Mouse (Mus musculus) cerebellum, adult 9-11 months (tissue): ENCODE data around the gene Atcay.

Experiments used
- DNase-seq: peaks from one replicate; pipeline ENCODE4 v3.0.0; 2022

The Atcay gene

GRCm38 (mm10) chr10:81198230-81198629 lies 32.4 kb downstream of the Atcay start:
- DNase-seq = peak; percentile 67

DNA sequence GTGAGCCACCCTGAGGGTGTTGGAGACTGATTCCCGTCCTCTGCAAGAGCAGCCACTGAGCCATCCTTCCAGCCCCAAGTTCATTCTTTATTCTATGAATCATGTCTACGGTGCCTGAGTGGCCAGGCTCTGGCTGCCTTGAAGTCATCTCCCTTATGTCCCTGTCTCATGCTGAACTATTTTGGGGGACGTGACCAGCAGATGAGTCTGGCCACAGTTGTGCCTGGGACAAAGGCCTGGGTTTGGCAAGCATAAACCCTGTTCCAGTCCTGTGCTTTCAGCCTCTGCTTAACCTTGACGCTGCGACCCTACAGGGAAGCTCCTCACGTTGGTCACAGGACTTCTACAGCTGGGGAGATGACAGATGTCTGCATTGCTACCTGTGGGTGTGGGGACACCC lies 33.3 kb downstream of the Atcay start:
- DNase-seq = no peak

GRCm38 (mm10) chr10:81196470-81197065 lies 34.1 kb downstream of the Atcay start:
- DNase-seq = peak; percentile 40

GRCm38 (mm10) chr10:81195300-81195699 lies 35.3 kb downstream of the Atcay start:
- DNase-seq = peak; percentile 50

- peak; percentile 72 for DNase-seq
These were observed 36.5 kb downstream of the Atcay start for GRCm38 (mm10) chr10:81193991-81194774.

DNA sequence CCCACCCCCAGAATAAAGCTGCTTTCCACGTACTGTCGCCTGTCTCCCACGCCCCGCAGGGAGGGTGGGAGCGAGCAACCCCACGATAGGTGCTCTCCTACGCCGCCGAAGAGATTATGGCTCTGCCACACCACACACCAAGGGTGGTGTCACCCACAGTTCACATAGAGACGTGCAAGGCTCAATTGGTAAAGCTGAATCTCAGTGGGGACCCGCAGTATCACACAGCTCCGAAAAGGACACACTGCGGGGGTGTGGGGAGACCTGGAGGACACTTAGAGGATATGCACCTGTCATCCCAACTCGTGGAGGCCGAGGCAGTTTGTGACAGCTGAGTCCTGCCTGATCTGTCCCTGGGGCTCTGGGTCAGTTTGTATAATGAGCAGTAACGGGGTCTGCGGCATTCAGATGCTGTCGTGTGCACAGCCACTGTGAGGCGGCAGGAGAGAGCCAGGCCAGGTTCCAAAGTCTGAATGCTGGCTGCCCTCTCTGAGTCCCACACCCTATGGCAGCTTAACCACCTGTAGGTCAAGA lies 37.6 kb downstream of the Atcay start:
- DNase-seq = peak; percentile 79

DNA sequence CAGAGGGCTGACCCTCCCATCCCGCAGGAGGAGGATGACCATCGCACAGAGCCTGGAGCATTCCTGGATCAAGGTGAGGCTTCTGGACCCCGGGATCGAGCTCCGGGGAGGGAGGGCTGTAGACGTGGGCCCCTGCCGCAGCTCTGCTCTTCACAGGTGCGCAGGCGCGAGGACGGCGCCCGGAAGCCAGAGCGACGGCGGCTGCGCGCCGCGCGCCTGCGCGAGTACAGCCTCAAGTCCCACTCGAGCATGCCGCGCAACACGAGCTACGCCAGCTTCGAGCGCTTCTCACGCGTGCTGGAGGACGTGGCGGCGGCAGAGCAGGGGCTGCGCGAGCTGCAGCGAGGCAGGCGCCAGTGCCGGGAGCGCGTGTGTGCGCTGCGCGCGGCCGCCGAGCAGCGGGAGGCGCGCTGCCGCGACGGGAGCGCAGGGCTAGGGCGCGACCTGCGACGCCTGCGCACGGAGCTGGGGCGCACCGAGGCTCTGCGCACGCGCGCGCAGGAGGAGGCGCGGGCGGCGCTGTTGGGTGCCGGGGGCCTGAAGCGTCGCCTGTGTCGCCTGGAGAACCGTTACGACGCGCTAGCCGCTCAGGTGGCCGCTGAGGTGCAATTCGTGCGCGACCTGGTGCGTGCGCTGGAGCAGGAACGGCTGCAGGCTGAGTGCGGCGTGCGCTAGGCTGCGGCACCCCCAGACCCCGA lies 38.2 kb downstream of the Atcay start:
- DNase-seq = peak; percentile 91

DNA sequence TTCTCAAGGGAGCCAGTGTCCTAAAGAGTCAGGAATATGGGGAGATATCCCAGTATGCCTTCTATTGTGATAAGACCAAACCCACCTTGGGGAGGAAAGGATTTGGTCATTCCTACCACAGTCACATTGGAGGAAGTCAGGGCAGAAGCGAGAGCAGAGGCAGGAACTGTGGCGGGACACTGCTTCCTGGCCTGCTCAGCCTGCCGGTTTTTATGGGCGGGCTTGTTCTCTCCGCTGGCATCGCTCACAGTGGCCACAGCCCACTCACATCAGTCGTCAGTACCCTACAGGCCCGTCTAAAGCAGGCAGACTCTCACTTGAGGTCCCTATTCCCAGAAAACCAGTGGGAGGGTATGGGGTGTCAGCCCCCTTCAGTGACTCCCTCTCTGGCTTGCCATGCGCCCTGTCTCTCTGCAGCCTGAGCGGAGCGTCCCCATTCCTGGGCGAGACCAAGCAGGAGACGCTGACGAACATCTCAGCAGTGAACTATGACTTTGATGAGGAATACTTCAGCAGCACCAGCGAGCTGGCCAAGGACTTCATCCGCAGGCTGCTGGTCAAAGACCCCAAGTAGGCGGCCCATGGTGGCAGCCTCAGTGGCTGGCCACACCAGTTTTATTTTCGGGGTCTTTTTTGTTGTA lies 39.2 kb downstream of the Atcay start:
- DNase-seq = peak; percentile 66

GRCm38 (mm10) chr10:81190912-81191321 lies 39.7 kb downstream of the Atcay start:
- peak; percentile 66 for DNase-seq

GRCm38 (mm10) chr10:81190236-81190911 lies 40.3 kb downstream of the Atcay start:
- DNase-seq = peak; percentile 70

GRCm38 (mm10) chr10:81189821-81190220 lies 40.8 kb downstream of the Atcay start:
- DNase-seq = no peak

DNA sequence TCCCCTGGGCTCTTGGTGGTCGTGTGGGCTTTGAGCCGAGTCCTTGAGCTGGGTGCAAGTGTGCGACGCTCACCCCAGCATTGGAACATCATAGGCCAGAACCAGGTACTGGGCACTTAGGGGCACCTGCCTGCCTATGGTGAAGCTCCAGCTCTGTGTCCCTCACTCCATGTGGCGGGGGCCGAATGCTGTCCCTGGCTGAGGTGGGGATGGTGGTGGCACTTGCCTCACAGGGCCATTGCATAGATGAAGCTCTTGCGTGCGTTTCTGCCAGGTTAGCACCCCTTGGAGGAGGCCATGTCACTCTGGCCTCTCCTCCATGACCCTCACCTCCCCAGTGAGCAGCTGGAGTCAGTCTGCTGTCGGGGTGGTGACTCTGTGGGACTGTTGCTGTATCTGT lies 43.5 kb downstream of the Atcay start:
- no peak for DNase-seq

DNA sequence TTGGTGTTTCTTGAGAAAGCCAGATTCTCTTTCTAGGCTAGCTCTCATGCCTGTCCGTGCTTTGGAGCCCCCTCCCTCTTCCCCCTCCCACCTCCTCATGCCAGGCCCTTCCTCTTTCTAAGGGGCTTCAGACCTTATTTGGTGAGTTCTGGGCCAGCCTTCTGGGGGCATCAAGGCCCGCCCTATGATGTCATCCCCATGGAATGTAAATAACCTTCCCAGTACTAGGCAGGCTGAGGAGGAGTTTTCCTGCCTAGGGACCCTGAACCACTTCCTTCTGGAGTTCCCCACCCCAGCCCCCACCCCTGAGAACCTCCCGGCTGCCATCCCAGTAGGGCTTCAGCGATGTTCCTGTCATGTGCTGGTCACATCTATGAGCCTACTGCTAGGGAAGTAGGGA lies 45.9 kb downstream of the Atcay start:
- no peak for DNase-seq

DNA sequence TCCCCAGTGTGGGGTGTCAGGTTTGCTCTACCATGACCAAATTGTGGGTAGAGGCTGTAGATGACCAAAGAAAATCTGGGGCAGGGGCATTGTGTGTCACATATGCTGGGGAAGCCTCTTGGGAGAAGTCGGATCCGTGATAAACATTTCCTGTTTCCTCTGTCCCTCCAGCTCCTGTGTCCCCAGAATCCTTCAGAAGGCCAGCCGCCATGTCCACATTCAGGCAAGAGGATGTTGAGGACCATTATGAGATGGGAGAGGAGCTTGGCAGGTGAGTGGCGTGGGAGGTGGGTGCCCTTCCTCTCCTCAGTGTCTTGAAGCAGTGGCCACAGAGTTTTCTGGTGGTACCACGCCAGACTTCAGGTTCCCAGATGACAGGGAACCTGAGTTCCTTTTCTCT lies 46.8 kb downstream of the Atcay start, which contains the start of gene 4930442H23Rik:
Gene 4930442H23Rik (minus strand): TSS at position 45 of the 400 bp plus-strand sequence.
- no peak for DNase-seq

DNA sequence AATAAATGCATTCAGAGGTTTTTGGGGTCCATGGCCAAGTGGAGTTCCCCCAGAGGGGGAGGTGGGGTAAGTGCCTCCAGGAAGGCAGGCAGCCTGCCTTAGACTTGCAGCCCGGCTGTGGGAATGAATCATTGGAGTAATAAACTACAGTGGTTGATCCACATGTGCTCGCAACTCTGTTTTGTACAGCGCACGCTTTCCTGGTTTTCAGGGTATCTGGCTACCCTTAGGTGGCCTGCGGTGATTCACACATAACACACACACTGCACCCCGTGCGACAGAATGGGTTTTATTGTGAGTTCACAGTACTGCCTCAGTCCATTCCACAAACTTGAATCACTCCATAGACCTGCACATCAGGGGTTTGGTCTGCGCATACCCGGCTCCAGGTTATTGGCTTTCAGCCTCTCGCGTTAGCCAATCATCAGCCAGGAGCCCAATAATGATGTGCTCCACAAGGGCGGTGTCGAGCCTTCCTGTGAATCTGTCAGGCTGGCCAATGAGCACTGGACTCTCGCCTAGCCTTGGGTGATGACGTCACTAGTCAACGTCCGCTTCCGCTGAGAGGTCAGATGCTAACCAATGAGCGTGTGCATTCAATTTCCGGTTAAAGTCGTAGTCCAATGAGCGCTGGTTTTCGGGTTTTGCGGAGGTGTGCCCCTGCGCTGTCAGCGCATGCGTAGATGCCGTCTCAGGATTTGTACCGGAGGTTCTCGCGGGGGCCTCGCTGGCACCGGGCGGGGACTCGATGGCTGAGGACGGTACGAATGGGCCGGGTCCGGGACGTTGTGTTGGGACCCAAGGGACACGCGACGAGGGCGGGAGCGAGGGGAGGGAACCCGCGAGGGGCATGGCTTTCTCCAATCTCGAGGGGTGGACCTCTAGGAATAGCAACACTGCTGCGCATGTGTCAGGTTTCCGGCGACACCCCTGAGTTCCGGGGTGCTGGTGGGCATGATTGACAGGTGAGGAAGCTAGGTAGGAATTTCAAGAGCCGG lies 48.0 kb downstream of the Atcay start, which contains the start of gene Dapk3:
Gene Dapk3 (plus strand): TSS at position 670 of the 998 bp plus-strand sequence.
- DNase-seq = peak; percentile 99

DNA sequence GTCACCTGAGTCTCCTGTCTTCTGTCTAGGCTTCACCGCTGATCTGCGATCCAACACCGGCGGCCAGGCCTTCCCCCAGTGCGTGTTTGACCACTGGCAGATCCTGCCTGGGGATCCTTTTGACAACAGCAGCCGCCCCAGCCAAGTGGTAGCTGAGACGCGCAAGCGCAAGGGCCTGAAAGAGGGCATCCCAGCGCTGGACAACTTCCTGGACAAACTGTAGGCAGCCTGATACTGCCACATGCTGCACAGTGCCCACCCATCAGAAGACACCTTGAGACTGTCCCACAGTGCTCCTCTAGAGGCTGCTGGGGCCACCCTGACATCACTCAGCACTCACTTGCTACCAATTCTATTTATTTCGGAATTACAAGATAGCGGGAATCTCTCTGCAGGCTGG lies 48.8 kb downstream of the Atcay start:
- DNase-seq = peak; percentile 64

DNA sequence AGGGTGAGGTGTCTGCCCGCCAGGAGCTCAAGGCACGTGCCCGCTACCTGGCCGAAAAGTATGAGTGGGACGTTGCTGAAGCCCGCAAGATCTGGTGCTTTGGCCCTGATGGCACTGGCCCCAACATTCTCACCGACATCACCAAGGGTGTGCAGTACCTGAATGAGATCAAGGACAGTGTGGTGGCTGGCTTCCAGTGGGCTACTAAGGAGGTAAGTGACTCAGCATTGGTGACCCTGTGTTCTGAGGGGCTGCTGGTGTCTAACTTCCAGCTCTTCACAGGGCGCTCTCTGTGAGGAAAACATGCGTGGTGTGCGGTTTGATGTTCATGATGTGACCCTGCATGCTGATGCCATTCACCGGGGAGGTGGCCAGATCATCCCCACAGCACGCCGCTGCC lies 49.7 kb downstream of the Atcay start:
- peak; percentile 59 for DNase-seq

- DNase-seq = peak; percentile 59
These were observed 50.9 kb downstream of the Atcay start for GRCm38 (mm10) chr10:81179451-81180342.

- DNase-seq = peak; percentile 56
These were observed 51.7 kb downstream of the Atcay start for GRCm38 (mm10) chr10:81178927-81179326.
